Mouse (Mus musculus) ES-Bruce4 (cell line): ENCODE data around the gene Glce. TPM values are rescaled to one million over a fixed set of nuclear protein-coding genes. Genes with fewer than 3 reads are reported as not detected.

Experiments used
- H3K27ac ChIP-seq: 2 replicates; pipeline ENCODE4 v1.5.1; 2012; ENCODE audit warnings: low read length, inconsistent platforms; ENCODE audit not compliant: insufficient read depth
- H3K27me3 ChIP-seq: 2 replicates; pipeline ENCODE4 v1.6.1; 2012; ENCODE audit warnings: mild to moderate bottlenecking, low read length, inconsistent platforms; ENCODE audit not compliant: control insufficient read depth, poor library complexity, insufficient read depth, severe bottlenecking
- H3K36me3 ChIP-seq: 2 replicates; pipeline ENCODE4 v1.6.1; 2012; ENCODE audit warnings: inconsistent platforms, mild to moderate bottlenecking, low read length, moderate library complexity; ENCODE audit not compliant: control insufficient read depth, poor library complexity, insufficient read depth, severe bottlenecking
- H3K4me1 ChIP-seq: one replicate; pipeline ENCODE4 v1.8.1; 2011; ENCODE audit warnings: low read length; ENCODE audit not compliant: control insufficient read depth, insufficient read depth
- H3K4me3 ChIP-seq: 2 replicates; pipeline ENCODE4 v1.5.1; 2011; ENCODE audit warnings: low read depth, mild to moderate bottlenecking, low read length
- H3K9ac ChIP-seq: 2 replicates; pipeline ENCODE4 v1.6.1; 2012; ENCODE audit warnings: low read depth, mild to moderate bottlenecking, inconsistent platforms; ENCODE audit not compliant: poor library complexity, severe bottlenecking
- H3K9me3 ChIP-seq: replicated peaks from 2 replicates; pipeline ENCODE4 v1.6.1; 2012; ENCODE audit warnings: mild to moderate bottlenecking, low read length, inconsistent platforms; ENCODE audit not compliant: control insufficient read depth, poor library complexity, insufficient read depth, severe bottlenecking
- CTCF ChIP-seq: IDR thresholded peaks from one replicate; pipeline ENCODE4 v1.8.1; 2011; ENCODE audit warnings: low read depth, low read length
- EP300 ChIP-seq: IDR thresholded peaks from 2 replicates; pipeline ENCODE4 v1.6.1; 2011; ENCODE audit warnings: low read depth, low read length; ENCODE audit not compliant: insufficient read depth
- POLR2A ChIP-seq: IDR thresholded peaks from one replicate; pipeline ENCODE4 v1.8.1; 2011; ENCODE audit warnings: low read length; ENCODE audit not compliant: insufficient read depth
- polyA plus RNA-seq: library from polyadenylated mRNA; stranded (reverse); fragments of >200 nt; gene quantifications from 2 replicates; pipeline ENCODE4 v1.2.4, GENCODE M21; 2011; ENCODE audit warnings: low read depth; ENCODE audit not compliant: missing spikeins, insufficient read depth, insufficient read length

Glce gene
- polyA plus RNA-seq, 1 experiment = 19.9 TPM

GRCm38 (mm10) chr9:62160788-62161187 lies 38.3 kb upstream of the Glce start:
- Histone ChIP-seq H3K27ac (no peak overlapping the region), H3K4me1 (no peaks in the 10 kb centered on the region), H3K4me3 (no peak overlapping the region), H3K9ac (no peak overlapping the region), H3K9me3 (no peaks in the 10 kb centered on the region), H3K27me3 (no peaks in the 10 kb centered on the region), H3K36me3 (no peaks in the 10 kb centered on the region)
- TF ChIP-seq POLR2A (no peak), CTCF (no peak), EP300 (no peak)

GRCm38 (mm10) chr9:62158746-62159145 lies 36.3 kb upstream of the Glce start:
- no peaks in the 10 kb centered on the region for H3K9me3 ChIP-seq
- no peak for TF ChIP-seq CTCF
- no peak for TF ChIP-seq EP300
- H3K4me1 ChIP-seq = no peaks in the 10 kb centered on the region
- H3K27ac ChIP-seq = no peak overlapping the region
- no peaks in the 10 kb centered on the region for H3K27me3 ChIP-seq
- H3K9ac ChIP-seq = no peak overlapping the region
- no peak overlapping the region for H3K4me3 ChIP-seq
- no peaks in the 10 kb centered on the region for H3K36me3 ChIP-seq

- no peak overlapping the region for H3K4me3 ChIP-seq
- no peaks in the 10 kb centered on the region for H3K9me3 ChIP-seq
- H3K9ac ChIP-seq = no peak overlapping the region
- H3K36me3 ChIP-seq = no peaks in the 10 kb centered on the region
- no peak overlapping the region for H3K27ac ChIP-seq
- TF ChIP-seq CTCF (no peak), POLR2A (no peak), EP300 (no peak)
- no peaks in the 10 kb centered on the region for H3K4me1 ChIP-seq
- H3K27me3 ChIP-seq = no peaks in the 10 kb centered on the region
Observed at GRCm38 (mm10) chr9:62155821-62156220, 33.4 kb upstream of the Glce start.

- H3K9me3 ChIP-seq = no peaks in the 10 kb centered on the region
- no peaks in the 10 kb centered on the region for H3K27me3 ChIP-seq
- no peak overlapping the region for H3K9ac ChIP-seq
- no peaks in the 10 kb centered on the region for H3K4me1 ChIP-seq
- H3K36me3 ChIP-seq = no peaks in the 10 kb centered on the region
- TF ChIP-seq CTCF = no peak
- TF ChIP-seq EP300 = no peak
- TF ChIP-seq POLR2A = no peak
- no peak overlapping the region for H3K4me3 ChIP-seq
- no peak overlapping the region for H3K27ac ChIP-seq
Observed at GRCm38 (mm10) chr9:62155400-62155799, 32.9 kb upstream of the Glce start.

- no peak overlapping the region for H3K27ac ChIP-seq
Observed at GRCm38 (mm10) chr9:62154956-62155355, 32.5 kb upstream of the Glce start.

GRCm38 (mm10) chr9:62154551-62154950 lies 32.1 kb upstream of the Glce start:
- no peak overlapping the region for H3K4me3 ChIP-seq
- no peak for TF ChIP-seq EP300
- no peak for TF ChIP-seq POLR2A
- no peak for TF ChIP-seq CTCF
- H3K9me3 ChIP-seq = no peaks in the 10 kb centered on the region
- no peaks in the 10 kb centered on the region for H3K36me3 ChIP-seq
- H3K4me1 ChIP-seq = no peaks in the 10 kb centered on the region
- H3K9ac ChIP-seq = no peak overlapping the region
- H3K27me3 ChIP-seq = no peaks in the 10 kb centered on the region
- H3K27ac ChIP-seq = no peak overlapping the region

More at GRCm38 (mm10) chr9:62154956-62155355, 32.5 kb upstream of the Glce start:
- no peaks in the 10 kb centered on the region for H3K36me3 ChIP-seq
- H3K9me3 ChIP-seq = no peaks in the 10 kb centered on the region
- H3K4me1 ChIP-seq = no peaks in the 10 kb centered on the region
- no peak overlapping the region for H3K9ac ChIP-seq
- no peak for TF ChIP-seq POLR2A
- TF ChIP-seq EP300 = no peak
- no peak for TF ChIP-seq CTCF
- no peaks in the 10 kb centered on the region for H3K27me3 ChIP-seq
- no peak overlapping the region for H3K4me3 ChIP-seq
